Mouse (Mus musculus) embryonic facial prominence, embryonic 13.5 days (tissue): ENCODE measurements around the gene Metap1d. TPM values are rescaled to one million over a fixed set of nuclear protein-coding genes. Genes with fewer than 3 reads are reported as not detected.

ENCODE experiments used
- ATAC-seq: fragments of 200-750 bp; cut with Nextera tagmentation; 2 replicates; pipeline ENCODE4 v1.8.0; 2017; ENCODE audit warnings: low read depth; ENCODE audit not compliant: insufficient number of reproducible peaks, insufficient read depth, low FRiP score, low TSS enrichment
- H3K27ac ChIP-seq: fragments of 300-500 bp; sonication (generic); 2 replicates; pipeline ENCODE4 v1.5.1; 2015; ENCODE audit warnings: moderate library complexity, mild to moderate bottlenecking, inconsistent platforms
- H3K27me3 ChIP-seq: fragments of 300-500 bp; sonication (generic); 2 replicates; pipeline ENCODE4 v1.6.1; 2015; ENCODE audit warnings: mild to moderate bottlenecking, inconsistent platforms
- H3K36me3 ChIP-seq: fragments of 300-500 bp; sonication (generic); 2 replicates; pipeline ENCODE4 v1.6.1; 2015; ENCODE audit warnings: mild to moderate bottlenecking, inconsistent platforms
- H3K4me1 ChIP-seq: fragments of 300-500 bp; sonication (generic); 2 replicates; pipeline ENCODE4 v1.6.1; 2015; ENCODE audit warnings: inconsistent platforms
- H3K4me2 ChIP-seq: fragments of 300-500 bp; sonication (generic); 2 replicates; pipeline ENCODE4 v1.6.1; 2015; ENCODE audit warnings: moderate library complexity, mild to moderate bottlenecking, inconsistent platforms
- H3K4me3 ChIP-seq: fragments of 300-500 bp; sonication (generic); 2 replicates; pipeline ENCODE4 v1.5.1; 2015; ENCODE audit warnings: mild to moderate bottlenecking, inconsistent platforms
- H3K9ac ChIP-seq: fragments of 300-500 bp; sonication (generic); 2 replicates; pipeline ENCODE4 v1.6.1; 2015; ENCODE audit warnings: mild to moderate bottlenecking, inconsistent platforms
- H3K9me3 ChIP-seq: fragments of 300-500 bp; sonication (generic); 2 replicates; pipeline ENCODE4 v1.6.1; 2016; ENCODE audit warnings: inconsistent platforms
- WGBS: fragments of 180-500 bp; shearing (Covaris S2); methylation state at CpG from one replicate; pipeline ENCODE4 v1.1.7; 2015; ENCODE audit warnings: mixed read lengths; 5-methylcytosine and 5-hydroxymethylcytosine counted together
- polyA plus RNA-seq: library from polyadenylated mRNA; unstranded; fragments of >200 nt; fragmentation: Nextera tagmentation; extraction: Ambion mirVana; gene quantifications from 2 replicates; pipeline ENCODE4 v1.2.1, GENCODE M21; 2015

Gene Metap1d
- polyA plus RNA-seq, 1 experiment from 2014 or later: 51.8 TPM

DNA sequence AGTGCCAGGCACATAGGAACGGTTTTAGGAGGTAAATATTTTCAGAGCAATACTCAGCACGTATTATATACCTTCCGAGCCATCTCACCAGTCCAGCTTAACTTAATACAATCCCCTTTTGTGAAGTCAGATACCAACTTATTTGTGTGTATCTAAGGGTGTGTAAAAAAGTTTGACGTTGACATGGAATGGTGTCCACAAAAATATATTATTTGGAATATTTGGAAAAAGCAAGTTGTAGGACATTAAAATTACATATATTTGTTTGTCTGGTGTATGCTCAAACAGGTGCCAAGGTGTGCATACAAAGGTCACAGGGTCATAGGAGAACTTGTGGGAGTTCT, 813 bp downstream of the Metap1d start:
- peak overlapping the region; percentile 74 for H3K4me2 ChIP-seq
- WGBS: 41% methylated on average over 4 of the region's 4 CpGs
- H3K4me1 ChIP-seq: peaks cover 11% of the 10 kb centered on the region
- no peaks in the 10 kb centered on the region for H3K36me3 ChIP-seq
- H3K27ac ChIP-seq: no peak overlapping the region
- H3K4me3 ChIP-seq: peak overlapping the region; percentile 69
- no peak for ATAC-seq
- H3K27me3 ChIP-seq: no peaks in the 10 kb centered on the region
- H3K9ac ChIP-seq: peak overlapping the region; percentile 80; the same call in 1 of the 2 replicates
- no peaks in the 10 kb centered on the region for H3K9me3 ChIP-seq

DNA sequence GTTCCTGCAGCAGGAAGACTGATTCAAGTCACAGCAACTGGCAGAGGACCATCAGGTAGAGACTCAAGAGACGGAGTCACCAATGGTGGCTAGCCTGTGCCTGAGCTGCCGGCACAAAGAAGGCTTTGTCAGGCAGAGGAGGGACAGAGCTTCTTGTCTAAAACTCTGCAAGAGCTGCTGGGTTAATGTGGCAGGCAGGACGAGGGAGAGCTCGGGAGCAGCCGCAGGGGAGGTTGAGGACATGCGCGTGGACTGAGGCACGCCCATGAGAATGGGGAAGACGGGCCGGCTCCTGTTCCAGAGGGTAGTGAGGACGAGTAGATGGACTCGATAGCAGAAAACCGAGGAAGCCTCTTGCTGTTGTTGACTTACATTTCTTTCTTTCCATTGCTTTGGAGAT, 5.5 kb downstream of the Metap1d start:
- ATAC-seq: no peak
- Histone ChIP-seq H3K27ac (no peak overlapping the region), H3K4me1 (peaks cover 5% of the 10 kb centered on the region; the same call in 1 of the 2 replicates), H3K4me3 (no peak overlapping the region), H3K4me2 (no peak overlapping the region), H3K27me3 (no peaks in the 10 kb centered on the region), H3K36me3 (no peaks in the 10 kb centered on the region), H3K9me3 (no peaks in the 10 kb centered on the region), H3K9ac (no peak overlapping the region)
- 30% methylated on average over 13 of the region's 13 CpGs for WGBS

DNA sequence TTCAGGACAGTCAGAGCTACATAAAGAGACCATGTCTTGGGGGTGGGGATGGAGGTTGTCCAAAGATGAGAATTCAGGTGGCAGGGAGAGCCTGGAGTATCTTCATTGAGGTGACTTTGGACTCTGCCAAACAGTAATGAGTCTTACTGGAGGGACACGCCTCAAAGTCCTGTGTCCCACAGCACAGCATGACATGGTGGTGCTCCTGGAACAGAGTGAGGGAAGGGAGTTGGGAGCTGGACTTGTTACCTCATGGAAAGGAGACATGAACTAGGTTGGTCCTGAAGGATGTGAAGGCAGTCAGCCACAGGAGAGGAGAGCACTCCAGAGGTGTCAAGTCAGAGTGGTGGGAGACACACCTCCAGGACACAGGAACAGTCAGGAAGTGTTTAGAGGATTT, 6.6 kb downstream of the Metap1d start:
- no peak for ATAC-seq
- Histone ChIP-seq H3K4me3 (no peak overlapping the region), H3K9ac (no peak overlapping the region), H3K4me2 (no peak overlapping the region), H3K4me1 (no peaks in the 10 kb centered on the region), H3K27me3 (no peaks in the 10 kb centered on the region), H3K9me3 (no peaks in the 10 kb centered on the region), H3K36me3 (no peaks in the 10 kb centered on the region), H3K27ac (no peak overlapping the region)
- WGBS: 92% methylated on average over 1 of the region's 1 CpGs

DNA sequence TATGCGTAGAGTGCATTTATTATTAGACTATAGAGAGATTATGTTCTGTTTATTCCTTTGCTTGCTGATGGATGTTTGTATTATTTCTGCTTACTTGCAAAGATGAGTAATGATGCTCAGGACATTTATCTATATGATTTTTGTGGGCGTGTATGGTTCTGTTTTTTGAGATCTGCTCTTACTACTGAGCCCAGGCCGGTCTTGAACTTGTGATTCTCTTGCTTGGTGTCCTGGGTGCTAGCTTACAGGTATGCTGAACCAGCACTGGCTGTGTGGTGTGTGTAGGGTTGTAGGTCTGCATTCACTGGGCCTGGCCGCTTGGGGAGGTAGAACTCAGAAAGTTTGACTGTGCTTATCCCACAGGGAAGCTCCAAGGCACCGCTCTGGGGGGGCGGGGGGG, 8.1 kb downstream of the Metap1d start:
- no peak overlapping the region for H3K9ac ChIP-seq
- no peaks in the 10 kb centered on the region for H3K9me3 ChIP-seq
- WGBS: 68% methylated on average over 6 of the region's 6 CpGs
- H3K27me3 ChIP-seq: no peaks in the 10 kb centered on the region
- H3K4me2 ChIP-seq: no peak overlapping the region
- H3K4me3 ChIP-seq: no peak overlapping the region
- H3K4me1 ChIP-seq: peaks cover 2% of the 10 kb centered on the region; the same call in 1 of the 2 replicates
- no peaks in the 10 kb centered on the region for H3K36me3 ChIP-seq
- ATAC-seq: no peak
- H3K27ac ChIP-seq: no peak overlapping the region

DNA sequence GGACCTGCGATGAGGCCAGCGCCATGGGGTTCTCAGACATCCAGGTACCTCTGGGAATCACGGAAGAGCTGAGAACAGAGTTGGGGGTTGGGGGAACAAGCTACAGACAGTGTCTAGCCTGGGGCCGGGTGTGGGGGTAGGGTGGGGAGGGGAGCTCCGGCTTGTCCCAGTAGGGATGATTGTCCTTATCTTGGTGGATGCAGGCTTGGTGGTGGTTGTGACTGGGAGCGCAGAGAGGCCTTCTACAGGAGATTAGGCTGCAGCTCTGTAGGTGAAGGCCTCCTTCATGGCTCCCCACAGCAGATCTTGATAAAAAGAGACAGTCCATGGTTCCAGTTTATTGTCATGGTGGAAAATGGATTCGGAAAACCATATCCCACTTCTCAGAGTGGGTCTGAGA, 8.5 kb downstream of the Metap1d start:
- 50% methylated on average over 7 of the region's 7 CpGs for WGBS
- H3K36me3 ChIP-seq: no peaks in the 10 kb centered on the region
- H3K4me3 ChIP-seq: no peak overlapping the region
- no peaks in the 10 kb centered on the region for H3K9me3 ChIP-seq
- H3K27me3 ChIP-seq: no peaks in the 10 kb centered on the region
- H3K27ac ChIP-seq: no peak overlapping the region
- no peak overlapping the region for H3K9ac ChIP-seq
- H3K4me2 ChIP-seq: no peak overlapping the region
- peaks cover 4% of the 10 kb centered on the region; the same call in 1 of the 2 replicates for H3K4me1 ChIP-seq
- no peak for ATAC-seq

DNA sequence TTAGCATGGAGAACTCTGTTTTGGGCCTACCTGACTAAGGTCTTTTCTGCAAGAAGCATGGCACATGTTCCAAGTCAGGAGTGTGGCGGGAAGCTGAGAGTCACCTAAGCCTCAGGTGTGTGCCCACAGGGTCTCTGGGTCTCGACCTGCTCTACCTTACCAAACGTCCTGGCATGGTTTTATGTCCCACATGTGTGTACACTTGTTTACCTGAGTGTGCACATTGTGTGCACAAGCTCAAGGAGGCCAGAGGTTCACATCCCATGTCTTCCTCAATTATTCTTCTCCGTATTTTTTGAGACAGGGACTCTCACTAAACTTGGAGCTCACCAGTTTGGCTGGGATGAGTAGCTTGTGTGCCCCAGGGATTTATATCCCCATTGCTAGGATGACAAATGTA, 9.0 kb downstream of the Metap1d start:
- Histone ChIP-seq H3K36me3 (no peaks in the 10 kb centered on the region), H3K27me3 (no peaks in the 10 kb centered on the region), H3K4me2 (no peak overlapping the region), H3K9me3 (no peaks in the 10 kb centered on the region), H3K27ac (no peak overlapping the region), H3K4me3 (no peak overlapping the region), H3K4me1 (peaks cover 4% of the 10 kb centered on the region; the same call in 1 of the 2 replicates), H3K9ac (no peak overlapping the region)
- 84% methylated on average over 4 of the region's 4 CpGs for WGBS
- ATAC-seq: no peak

DNA sequence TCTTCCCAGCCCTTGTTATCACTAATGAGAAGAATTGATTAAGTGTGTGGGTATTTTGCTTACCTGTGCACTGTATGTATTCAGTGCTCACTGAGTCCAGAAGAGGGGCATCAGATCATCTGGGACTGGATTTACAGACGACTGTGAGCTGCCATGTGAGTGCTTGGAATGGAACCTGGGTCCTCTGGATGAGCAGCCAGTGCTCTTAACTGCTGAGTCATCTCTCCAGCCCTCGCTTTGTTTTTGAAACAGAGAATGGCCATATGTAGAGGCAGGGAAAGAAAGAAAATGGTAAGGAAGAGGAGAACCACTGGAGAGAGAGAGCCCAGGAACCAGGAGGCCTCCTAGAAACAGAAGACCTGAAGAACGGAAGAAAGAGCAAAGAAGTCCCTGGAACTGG, 9.5 kb downstream of the Metap1d start:
- Histone ChIP-seq H3K4me3 (no peak overlapping the region), H3K27me3 (no peaks in the 10 kb centered on the region), H3K9ac (no peak overlapping the region), H3K4me1 (peaks cover 4% of the 10 kb centered on the region; the same call in 1 of the 2 replicates), H3K9me3 (no peaks in the 10 kb centered on the region), H3K27ac (no peak overlapping the region), H3K36me3 (no peaks in the 10 kb centered on the region), H3K4me2 (no peak overlapping the region)
- no peak for ATAC-seq
- WGBS: 69% methylated on average over 3 of the region's 3 CpGs

DNA sequence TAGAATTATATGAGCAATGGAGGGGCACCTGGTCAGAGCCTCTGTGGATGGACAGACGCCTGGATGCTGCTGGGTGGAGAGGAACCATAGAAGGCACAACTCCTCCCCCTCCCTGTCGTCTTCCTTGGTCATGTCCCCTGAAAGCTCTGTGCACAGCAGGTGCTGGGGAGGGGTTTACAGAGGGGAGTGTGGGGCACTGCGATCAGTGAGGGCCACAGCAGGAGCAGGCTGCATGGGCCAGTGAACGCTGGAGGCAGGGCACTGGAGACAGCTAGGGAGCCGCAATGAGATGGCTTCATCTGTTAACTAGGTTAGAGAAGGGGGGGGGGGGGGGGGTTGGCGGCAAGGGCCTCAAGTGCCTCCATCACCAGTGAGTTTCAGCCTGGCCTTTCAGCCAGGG, 13.0 kb downstream of the Metap1d start:
- WGBS: 19% methylated on average over 6 of the region's 6 CpGs
- Histone ChIP-seq H3K4me3 (no peak overlapping the region), H3K9ac (no peak overlapping the region), H3K9me3 (no peaks in the 10 kb centered on the region), H3K4me1 (peaks cover 4% of the 10 kb centered on the region; the same call in 1 of the 2 replicates), H3K4me2 (no peak overlapping the region), H3K27me3 (no peaks in the 10 kb centered on the region), H3K27ac (no peak overlapping the region), H3K36me3 (no peaks in the 10 kb centered on the region)
- no peak for ATAC-seq

DNA sequence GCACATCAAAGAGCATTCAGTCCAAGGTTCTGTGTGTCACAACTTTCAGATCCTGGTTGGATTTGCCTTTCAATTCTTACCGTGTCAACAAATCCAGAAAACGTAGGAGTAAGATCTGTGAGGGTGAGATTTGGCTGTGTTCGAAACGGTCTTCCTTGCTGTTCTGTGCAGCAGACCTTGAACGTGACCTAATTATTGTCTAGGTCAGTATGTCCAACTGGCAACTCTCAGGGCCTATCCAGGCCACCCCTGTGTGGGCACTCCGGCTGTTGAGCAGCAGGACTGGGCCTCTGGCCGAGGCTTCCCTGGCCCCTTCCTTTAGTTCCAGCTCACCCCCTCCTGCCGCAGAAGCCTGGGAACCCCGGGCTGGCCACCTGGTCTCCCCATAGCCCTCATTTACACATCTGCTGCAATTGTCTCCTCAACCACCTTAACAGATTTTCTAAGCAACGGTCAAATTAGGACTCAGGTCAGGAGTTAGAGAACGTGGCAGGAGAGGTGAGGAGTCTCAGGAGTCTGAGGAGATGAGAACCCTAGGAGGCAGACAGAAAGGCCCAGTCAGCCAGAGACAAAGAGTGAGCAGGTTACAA, 13.9 kb downstream of the Metap1d start:
- no peak overlapping the region for H3K4me3 ChIP-seq
- H3K9me3 ChIP-seq: no peaks in the 10 kb centered on the region
- H3K4me1 ChIP-seq: peaks cover 4% of the 10 kb centered on the region; the same call in 1 of the 2 replicates
- 59% methylated on average over 11 of the region's 11 CpGs for WGBS
- no peaks in the 10 kb centered on the region for H3K36me3 ChIP-seq
- H3K27me3 ChIP-seq: no peaks in the 10 kb centered on the region
- no peak overlapping the region for H3K4me2 ChIP-seq
- H3K27ac ChIP-seq: no peak overlapping the region
- ATAC-seq: no peak
- no peak overlapping the region for H3K9ac ChIP-seq

DNA sequence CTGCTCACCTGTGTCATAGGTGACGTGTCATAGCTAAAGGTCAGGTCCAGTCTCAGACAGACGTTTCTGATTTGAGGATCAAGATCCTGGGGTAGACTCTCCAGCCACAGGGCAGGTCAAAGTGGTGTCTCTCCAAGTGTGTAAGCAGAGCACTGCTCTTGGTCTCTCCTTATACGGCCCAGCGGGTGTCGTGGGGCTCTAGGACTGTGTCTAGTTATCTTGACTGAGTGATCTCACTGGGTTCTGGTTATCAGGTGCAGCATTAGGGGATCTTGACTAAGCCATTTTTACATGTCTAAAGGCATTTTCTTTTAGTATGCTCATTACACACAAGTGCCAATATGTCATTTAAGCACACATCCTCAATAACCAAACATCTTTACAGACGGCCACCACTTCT, 18.0 kb downstream of the Metap1d start:
- Histone ChIP-seq H3K27ac (no peak overlapping the region), H3K4me1 (peaks cover 33% of the 10 kb centered on the region), H3K9ac (no peak overlapping the region), H3K4me3 (no peak overlapping the region), H3K9me3 (no peaks in the 10 kb centered on the region), H3K27me3 (no peaks in the 10 kb centered on the region), H3K36me3 (no peaks in the 10 kb centered on the region), H3K4me2 (no peak overlapping the region)
- ATAC-seq: no peak
- 86% methylated on average over 6 of the region's 6 CpGs for WGBS

DNA sequence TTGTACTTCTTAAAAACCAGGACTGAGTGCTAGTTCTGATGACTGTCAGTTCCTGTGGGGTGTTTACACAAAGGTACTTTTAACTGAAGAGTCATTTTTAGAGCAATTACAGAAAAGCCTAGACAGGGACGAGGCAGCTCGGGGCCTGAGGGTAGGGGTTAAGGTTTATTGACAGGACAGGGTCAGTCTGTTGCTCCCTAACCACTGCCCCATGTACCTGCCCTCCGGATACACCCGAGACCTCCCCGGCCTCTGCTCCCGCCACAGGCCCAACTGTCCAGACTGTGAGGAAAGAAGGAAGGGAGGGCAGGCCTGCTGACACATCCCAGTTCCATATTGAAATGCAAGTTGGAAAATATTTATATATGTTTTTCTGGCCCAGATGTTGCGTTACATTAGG, 20.8 kb downstream of the Metap1d start:
- 20% methylated on average over 7 of the region's 7 CpGs for WGBS
- Histone ChIP-seq H3K36me3 (no peaks in the 10 kb centered on the region), H3K4me1 (peaks cover 39% of the 10 kb centered on the region), H3K27ac (peak overlapping the region; percentile 82), H3K27me3 (no peaks in the 10 kb centered on the region), H3K4me2 (peak overlapping the region; percentile 40), H3K9ac (no peak overlapping the region), H3K4me3 (no peak overlapping the region), H3K9me3 (no peaks in the 10 kb centered on the region)
- ATAC-seq: no peak

DNA sequence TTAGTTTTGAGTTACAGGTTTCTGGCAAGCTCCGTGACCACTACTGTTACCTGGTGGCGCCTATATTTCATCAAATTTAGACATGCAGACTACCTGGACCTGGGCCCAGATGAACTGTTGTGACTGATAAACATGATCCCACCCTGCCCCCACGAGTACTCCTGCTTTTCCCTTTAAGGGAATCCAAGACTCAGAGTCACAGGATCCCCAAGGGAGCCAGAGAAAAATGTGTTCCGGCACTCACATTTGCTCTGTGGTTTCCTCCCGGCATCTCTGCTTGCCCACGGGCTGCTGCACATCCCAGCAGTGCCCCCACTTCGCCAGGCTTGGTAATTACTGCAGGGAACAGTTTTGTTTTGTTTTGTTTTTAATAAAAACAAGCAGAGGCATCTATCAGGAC, 21.3 kb downstream of the Metap1d start:
- H3K4me3 ChIP-seq: no peak overlapping the region
- H3K9me3 ChIP-seq: no peaks in the 10 kb centered on the region
- ATAC-seq: no peak
- H3K36me3 ChIP-seq: no peaks in the 10 kb centered on the region
- H3K4me1 ChIP-seq: peaks cover 39% of the 10 kb centered on the region
- H3K9ac ChIP-seq: no peak overlapping the region
- H3K4me2 ChIP-seq: peak overlapping the region; percentile 40
- H3K27me3 ChIP-seq: no peaks in the 10 kb centered on the region
- 8% methylated on average over 7 of the region's 7 CpGs for WGBS
- H3K27ac ChIP-seq: peak overlapping the region; percentile 82
